Mouse (Mus musculus) kidney, postnatal 36 days (tissue): ENCODE measurements around the gene Agbl4.

Source experiments
- DNase-seq, 2 experiments: peaks; one replicate each; pipeline ENCODE4 v3.0.0; 2021 to 2022; ENCODE audit warnings: mixed read lengths in 2 of 2

Agbl4 gene

GRCm38 (mm10) chr4:111594655-111595295 is 1197.3 kb downstream of the Agbl4 start:
- DNase-seq: no peak

- peak in 1 of 2 experiments; percentile 10 for DNase-seq
These were observed 1199.8 kb downstream of the Agbl4 start for GRCm38 (mm10) chr4:111597249-111597661.

DNA sequence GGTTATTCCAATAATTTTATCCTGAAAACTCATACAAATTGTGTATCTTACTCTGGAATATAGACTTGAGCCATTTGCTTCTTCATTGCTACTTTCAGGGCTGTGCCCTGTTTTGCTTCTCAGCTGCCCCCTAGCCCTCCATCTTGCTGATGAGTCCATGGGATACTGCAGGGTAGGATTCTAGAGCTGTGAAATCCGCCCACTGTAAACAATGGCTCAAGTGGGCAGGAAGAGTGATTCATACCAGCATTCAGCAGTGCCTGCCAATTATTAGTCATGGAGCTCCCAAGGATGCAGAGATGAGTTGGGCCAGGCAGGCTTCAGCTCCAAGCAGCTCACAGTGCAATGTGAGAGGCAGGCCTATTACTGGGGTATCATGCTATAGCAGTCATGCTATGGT is 1200.5 kb downstream of the Agbl4 start:
- DNase-seq: no peak

GRCm38 (mm10) chr4:111603194-111603593 is 1205.7 kb downstream of the Agbl4 start:
- DNase-seq: no peak

GRCm38 (mm10) chr4:111607826-111608500 is 1210.5 kb downstream of the Agbl4 start:
- DNase-seq: no peak

DNA sequence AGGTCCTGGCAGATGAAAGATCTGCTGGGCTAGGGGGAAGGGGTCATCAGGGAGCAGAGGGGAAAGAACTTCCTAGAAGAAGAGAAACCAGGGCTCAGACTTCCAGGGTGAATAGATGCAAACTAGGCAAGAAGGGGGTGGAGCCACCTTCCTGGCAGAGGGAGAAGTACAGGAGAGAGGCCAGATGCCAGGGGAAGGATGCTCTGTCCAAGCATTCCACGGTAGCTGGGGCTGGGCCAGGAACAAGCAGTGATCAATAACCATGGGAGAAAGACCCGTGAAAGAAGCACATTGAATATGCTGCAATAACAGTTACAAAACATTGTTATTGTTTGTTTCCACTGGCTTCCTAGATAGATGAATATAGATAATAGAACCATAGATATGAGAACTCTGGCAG is 1224.4 kb downstream of the Agbl4 start:
- no peak for DNase-seq

- no peak for DNase-seq
These were observed 1227.5 kb downstream of the Agbl4 start for GRCm38 (mm10) chr4:111624914-111625313.

DNA sequence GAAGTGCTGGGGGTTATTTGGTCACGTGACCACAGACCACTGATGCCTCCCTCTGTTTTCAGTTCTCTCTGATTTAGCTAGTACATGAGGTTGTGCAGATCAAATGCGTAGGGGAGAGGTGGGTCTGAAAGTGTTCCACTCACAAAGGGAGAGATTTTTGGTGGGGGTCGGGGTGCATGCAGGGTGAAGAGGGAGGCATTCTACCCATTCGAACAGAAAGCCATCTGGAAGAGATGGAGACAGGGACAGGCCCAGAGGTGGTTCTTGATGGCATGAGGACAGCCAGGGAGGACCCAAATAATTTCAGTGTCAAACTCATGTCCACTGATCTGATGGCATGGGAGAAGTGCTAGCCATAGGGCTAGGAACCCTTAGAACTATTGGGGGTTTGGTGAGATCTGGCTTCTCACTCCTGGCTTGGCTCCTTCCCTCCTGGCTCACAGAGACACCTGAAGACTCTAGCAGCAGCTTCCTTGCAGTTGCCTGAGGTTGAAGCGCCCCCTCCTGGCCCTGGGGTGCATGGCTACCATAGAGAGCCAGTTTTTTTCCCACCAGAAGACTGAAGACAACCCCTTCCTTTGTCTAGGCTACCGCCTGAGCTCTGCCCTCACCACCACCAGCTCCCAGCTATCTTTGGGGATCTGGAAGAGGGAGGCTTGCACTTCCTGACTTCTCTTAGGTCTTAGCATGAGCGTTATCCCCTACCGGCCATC is 1228.8 kb downstream of the Agbl4 start:
- DNase-seq: peak; percentile 46 to 84

DNA sequence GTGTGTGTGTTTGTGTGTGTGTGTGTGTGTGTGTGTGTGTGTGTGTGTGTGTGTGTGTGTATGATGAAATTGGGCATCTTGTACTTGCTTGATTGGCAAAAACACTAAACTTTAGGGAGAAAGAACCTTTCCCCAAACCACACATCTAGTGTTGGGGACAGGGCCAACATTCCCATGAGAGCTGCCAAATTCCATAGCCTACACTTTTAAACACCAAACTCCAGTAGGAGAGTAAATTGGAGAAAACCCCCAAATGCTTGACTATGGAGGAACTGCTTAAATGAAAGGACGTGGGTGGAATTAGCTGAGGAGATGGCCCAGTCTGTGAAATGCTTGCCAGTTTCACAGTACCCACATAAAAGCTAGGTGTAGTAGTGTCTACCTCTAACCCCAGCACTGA is 1235.2 kb downstream of the Agbl4 start:
- DNase-seq: no peak

GRCm38 (mm10) chr4:111635538-111636124 is 1238.2 kb downstream of the Agbl4 start:
- no peak for DNase-seq

GRCm38 (mm10) chr4:111638948-111639708 is 1241.7 kb downstream of the Agbl4 start:
- DNase-seq: no peak

DNA sequence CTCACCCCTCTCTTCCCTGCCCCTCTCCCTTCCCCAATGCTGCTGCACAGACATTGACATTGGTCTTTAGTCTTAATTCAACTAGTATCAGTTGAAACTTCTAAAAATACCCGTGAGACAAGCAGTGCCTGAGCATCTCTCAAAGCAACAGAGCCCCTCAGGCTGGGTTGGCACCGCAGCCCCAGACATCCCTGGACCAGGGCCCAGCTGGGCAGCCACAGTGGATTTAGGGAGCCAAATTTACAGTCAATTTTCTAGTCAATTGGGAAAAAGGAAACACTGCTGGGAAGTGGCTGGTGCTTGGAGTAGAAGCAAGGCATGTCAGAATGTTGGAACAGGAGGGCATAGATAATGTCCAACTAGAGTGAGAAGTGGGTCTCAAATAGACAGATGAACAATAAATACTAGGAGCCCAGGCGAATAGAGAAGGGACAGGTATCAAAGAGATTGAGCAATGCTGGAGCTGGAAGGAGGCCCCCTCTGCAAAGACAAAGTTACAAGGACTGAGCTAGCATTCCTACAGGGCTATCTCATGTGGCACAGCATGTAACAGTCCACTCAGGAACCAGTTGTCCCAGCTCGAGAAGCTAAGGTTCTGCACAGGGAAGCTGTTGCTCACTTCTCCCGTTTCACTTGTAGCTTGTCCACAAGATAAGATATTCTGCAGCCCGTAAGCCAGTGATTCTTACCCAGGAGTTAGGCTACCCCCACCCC is 1247.8 kb downstream of the Agbl4 start:
- DNase-seq: no peak

DNA sequence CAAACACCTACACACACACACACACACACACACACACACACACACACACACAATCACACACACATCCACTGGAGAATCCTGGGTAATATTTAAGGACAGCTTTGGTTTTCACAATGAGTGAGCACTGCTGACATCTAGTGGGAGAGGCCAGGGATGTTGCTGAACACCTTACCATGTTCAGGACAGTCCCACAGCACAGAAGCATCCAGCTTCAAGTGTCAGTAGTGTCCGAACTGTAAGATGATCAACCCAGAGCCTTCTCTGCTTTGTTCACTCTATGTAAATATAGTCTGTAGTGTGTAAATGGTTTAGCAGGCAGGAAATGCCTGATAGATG is 1248.3 kb downstream of the Agbl4 start:
- DNase-seq: peak; percentile 2 to 47

DNA sequence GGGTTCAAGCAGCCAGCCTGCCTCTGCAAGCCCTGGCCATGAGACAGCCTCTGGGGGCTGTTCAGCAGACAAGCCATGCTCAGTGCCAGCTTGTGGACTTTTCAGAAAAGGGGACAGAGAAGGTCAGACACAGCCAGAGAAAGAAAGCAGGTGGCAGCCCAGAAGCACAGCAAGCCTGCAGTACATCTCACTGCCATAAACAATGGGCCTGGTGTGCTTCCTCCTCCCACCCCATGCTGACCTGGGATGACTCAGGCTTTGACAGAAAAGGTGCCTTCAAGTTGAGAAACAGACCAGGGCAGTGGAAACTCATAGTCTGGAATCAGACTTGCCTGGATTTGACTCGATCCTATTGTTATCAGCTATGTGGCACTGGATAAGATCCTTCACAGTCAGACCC is 1256.0 kb downstream of the Agbl4 start:
- DNase-seq: no peak

DNA sequence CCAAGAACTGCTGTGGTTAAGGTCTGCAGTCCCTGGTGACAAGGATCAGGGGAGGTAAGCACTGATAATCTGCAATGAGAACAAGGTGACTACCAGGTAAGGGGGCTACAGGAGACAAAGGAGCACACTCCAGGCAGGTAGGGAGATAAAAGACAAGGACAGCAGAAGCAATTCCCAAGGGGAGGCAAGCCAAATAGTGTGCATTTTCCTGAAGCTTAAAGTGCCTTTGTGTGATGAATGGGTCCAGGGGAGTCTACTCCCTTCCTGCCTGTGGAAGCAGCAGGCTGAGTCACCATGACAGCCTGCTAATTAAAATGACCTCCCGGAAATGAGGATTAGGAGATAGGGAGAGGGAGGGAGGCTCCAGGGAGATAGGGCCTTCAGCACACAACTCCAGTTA is 1266.3 kb downstream of the Agbl4 start:
- peak; percentile 14 to 34 for DNase-seq

- DNase-seq: peak; percentile 46 to 51
These were observed 1266.7 kb downstream of the Agbl4 start for GRCm38 (mm10) chr4:111664146-111664545.

DNA sequence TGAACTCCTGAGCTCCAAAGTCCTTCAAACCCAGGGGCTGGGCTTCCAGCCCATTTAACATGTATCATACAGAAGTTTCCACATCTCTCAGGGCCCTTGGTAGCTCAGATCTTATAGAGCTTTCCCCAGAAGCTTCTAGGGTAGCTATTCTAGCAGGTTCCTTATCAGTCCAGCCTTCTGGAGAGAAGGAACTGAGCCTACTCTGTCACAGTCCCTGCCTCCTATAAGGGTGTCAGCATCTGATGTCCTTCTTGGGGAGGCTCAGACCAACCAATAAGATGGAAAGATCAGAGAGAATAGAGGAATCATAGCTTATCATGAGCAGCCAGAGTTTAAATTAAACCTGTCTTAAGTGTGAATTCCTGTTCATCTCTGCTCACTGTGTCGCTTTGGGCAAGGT is 1269.3 kb downstream of the Agbl4 start:
- no peak for DNase-seq

DNA sequence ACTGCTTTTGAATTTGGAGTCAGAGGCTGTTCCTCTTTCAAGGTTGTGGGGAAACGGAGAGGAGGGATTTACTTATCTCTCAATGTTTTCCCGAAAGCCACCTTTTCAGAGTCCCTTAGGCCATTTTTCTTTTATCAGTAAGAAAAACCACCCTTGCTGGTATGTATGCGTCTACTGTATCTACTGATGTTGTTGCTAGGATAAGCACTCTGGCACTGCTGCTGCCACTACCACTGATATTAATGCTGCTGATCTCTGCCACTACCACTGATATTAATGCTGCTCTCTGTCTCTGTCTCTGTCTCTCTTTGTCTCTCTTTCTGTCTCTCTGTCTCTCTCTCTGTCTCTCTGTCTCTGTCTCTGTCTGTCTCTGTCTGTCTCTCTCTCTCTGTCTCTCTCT is 1271.9 kb downstream of the Agbl4 start:
- DNase-seq: no peak

DNA sequence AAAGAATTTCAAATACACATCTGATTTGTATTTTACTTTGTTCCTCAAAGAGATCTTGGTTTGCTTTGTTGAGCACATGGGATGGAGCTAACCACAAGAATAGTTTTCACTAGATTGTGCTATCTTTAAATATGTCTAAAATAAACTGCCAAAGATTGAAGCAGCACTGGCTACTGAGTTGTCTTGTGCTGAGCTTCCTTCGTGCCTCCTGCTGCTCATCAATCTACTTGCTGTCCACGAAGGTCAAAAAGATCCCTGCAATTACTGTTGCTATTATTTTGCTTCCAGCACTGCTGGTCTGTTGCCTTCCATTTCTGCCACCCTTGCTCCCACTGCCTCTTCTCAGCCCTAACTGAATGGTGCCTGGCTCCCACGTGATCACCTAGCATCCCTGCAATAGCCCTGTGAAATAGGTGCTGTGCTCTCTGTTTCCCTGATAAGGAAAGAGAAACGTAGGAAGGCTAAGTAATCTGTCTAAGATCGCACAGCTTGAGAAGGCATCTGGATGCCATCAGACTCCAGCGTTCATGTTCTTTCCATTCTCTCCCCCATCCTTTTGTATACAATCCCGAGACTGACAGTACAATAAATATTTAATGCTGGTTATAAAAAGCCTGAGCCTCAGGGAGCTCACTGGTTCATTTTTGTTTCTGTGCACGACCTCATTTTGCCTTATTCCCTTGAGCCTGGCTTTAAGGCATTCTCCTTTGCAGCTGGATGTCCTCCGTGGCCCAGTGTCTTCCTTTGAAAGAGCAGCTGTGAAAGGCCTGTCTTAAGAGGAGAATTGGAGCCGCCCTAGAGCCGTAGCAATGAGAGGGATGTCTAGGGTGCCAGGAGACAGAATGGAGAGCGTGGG is 1273.3 kb downstream of the Agbl4 start:
- no peak for DNase-seq

DNA sequence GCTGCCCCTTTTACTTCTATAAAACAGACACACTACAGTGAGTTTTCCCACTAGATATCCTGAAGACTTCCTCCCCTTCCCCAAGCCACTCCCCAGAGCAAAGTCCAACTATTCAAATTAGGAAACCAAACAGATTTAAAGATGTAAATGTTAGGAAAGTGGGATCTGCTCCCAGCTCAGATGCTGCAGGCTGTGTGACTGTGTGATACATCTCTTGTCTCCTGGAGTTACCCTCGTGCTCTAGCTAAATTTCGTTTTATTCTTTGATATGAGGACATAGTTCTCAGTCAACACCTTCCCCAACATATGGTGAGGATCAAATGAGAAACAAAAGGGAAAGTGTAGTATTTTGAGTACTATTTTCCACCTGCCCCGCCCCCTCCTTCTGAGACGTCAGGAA is 1274.0 kb downstream of the Agbl4 start:
- DNase-seq: no peak

- peak; percentile 11 to 20 for DNase-seq
These were observed 1276.4 kb downstream of the Agbl4 start for GRCm38 (mm10) chr4:111673904-111674303.
